7 mouse cellular contexts compared by ENCODE assay signal in genomic region chr3:84732016-84732502, GRCm38 (mm10).
DNase-seq lines count a peak whose midpoint lies in the region; ATAC-seq lines count a peak whose summit lies in the region.

No protein-coding gene starts in this region.

- peak overlapping the region; percentile 55 for H3K4me2 ChIP-seq in lung, embryonic 16.5 days (ENCODE audit: low read depth, low read length)
- peak overlapping the region; percentile 40 for H3K4me2 ChIP-seq in hindbrain, embryonic 14.5 days (replicated peaks)
- H3K4me2 ChIP-seq in midbrain, embryonic 14.5 days (ENCODE audit: low read length), result peak overlapping the region; percentile 53

- no peaks in the 10 kb centered on the region for H3K36me3 ChIP-seq in lung, embryonic 16.5 days (ENCODE audit: control insufficient read depth, insufficient read depth, low read length)
- H3K36me3 ChIP-seq in hindbrain, embryonic 14.5 days (replicated peaks; ENCODE audit: control insufficient read depth, insufficient read depth), result no peaks in the 10 kb centered on the region
- H3K36me3 ChIP-seq in midbrain, embryonic 14.5 days (ENCODE audit: control insufficient read depth, insufficient read depth, low read length), result no peaks in the 10 kb centered on the region

- no peaks in the 10 kb centered on the region; the same call in 1 of the 2 replicates for H3K27me3 ChIP-seq in lung, embryonic 16.5 days (ENCODE audit: control insufficient read depth, insufficient read depth, low read depth, low read length)
- peaks cover 7% of the 10 kb centered on the region; the same call in 1 of the 2 replicates for H3K27me3 ChIP-seq in hindbrain, embryonic 14.5 days (ENCODE audit: control insufficient read depth, insufficient read depth, low read length)
- H3K27me3 ChIP-seq in midbrain, embryonic 14.5 days (ENCODE audit: control insufficient read depth, insufficient read depth, low read length), result peaks cover 14% of the 10 kb centered on the region; the same call in 1 of the 2 replicates

- H3K4me1 ChIP-seq in lung, embryonic 16.5 days (replicated peaks; ENCODE audit: control insufficient read depth, insufficient read depth, low read length), result peaks cover 4% of the 10 kb centered on the region
- H3K4me1 ChIP-seq in hindbrain, embryonic 14.5 days (replicated peaks; ENCODE audit: control insufficient read depth, insufficient read depth, low read length), result peaks cover 37% of the 10 kb centered on the region
- H3K4me1 ChIP-seq in midbrain, embryonic 14.5 days (ENCODE audit: control insufficient read depth, insufficient read depth, low read length), result peaks cover 22% of the 10 kb centered on the region

- 12% methylated on average over 20 of the region's 20 CpGs for WGBS in lung, embryonic 16.5 days
- 1% methylated on average over 20 of the region's 20 CpGs for WGBS in hindbrain, embryonic 14.5 days
- WGBS in midbrain, embryonic 14.5 days, result 1% methylated on average over 20 of the region's 20 CpGs

- H3K9me3 ChIP-seq in lung, embryonic 16.5 days (ENCODE audit: control insufficient read depth, low read length), result no peaks in the 10 kb centered on the region
- H3K9me3 ChIP-seq in hindbrain, embryonic 14.5 days (ENCODE audit: control insufficient read depth, low read length), result no peaks in the 10 kb centered on the region
- no peaks in the 10 kb centered on the region for H3K9me3 ChIP-seq in midbrain, embryonic 14.5 days (ENCODE audit: control insufficient read depth, low read length)

- ATAC-seq in lung, embryonic 16.5 days (ENCODE audit: low read depth), result no peak
- ATAC-seq in hindbrain, embryonic 14.5 days (ENCODE audit: low FRiP score), result peak; percentile 77
- ATAC-seq in midbrain, embryonic 14.5 days (ENCODE audit: low FRiP score, low TSS enrichment), result peak; percentile 75

- peak overlapping the region; percentile 22 for H3K4me3 ChIP-seq in lung, embryonic 16.5 days (ENCODE audit: low read length)
- peak overlapping the region; percentile 1 for H3K4me3 ChIP-seq in hindbrain, embryonic 14.5 days (replicated peaks; ENCODE audit: low read length)
- H3K4me3 ChIP-seq in midbrain, embryonic 14.5 days (replicated peaks; ENCODE audit: low read depth, low read length), result peak overlapping the region; percentile 21

- no peak for DNase-seq in lung, postnatal 36 days
- DNase-seq in cerebellum, postnatal 25 days, result peak; percentile 52 to 57
- DNase-seq in hindbrain, embryonic 14.5 days (ENCODE audit: low spot score), result peak; percentile 66
- peak; percentile 75 for DNase-seq in midbrain, embryonic 14.5 days
- DNase-seq in adrenal gland, adult 18-20 months (ENCODE audit: low spot score in 2 of 2), result no peak
- no peak for DNase-seq in right cerebral cortex, adult 18-20 months

- no peak overlapping the region for H3K27ac ChIP-seq in lung, embryonic 16.5 days (ENCODE audit: low read length)
- peak overlapping the region; percentile 74 for H3K27ac ChIP-seq in hindbrain, embryonic 14.5 days
- peak overlapping the region; percentile 66 for H3K27ac ChIP-seq in midbrain, embryonic 14.5 days (replicated peaks; ENCODE audit: low read depth, low read length)

- no peak overlapping the region; the same call in 1 of the 2 replicates for H3K9ac ChIP-seq in lung, embryonic 16.5 days (ENCODE audit: low read length)
- H3K9ac ChIP-seq in hindbrain, embryonic 14.5 days, result peak overlapping the region; percentile 45
- H3K9ac ChIP-seq in midbrain, embryonic 14.5 days (replicated peaks; ENCODE audit: low read length), result peak overlapping the region; percentile 31

Comparison
In these comparisons a context has a peak if more than half of its experiments do, and no peak if none do; other contexts are left out.
1. DNase-seq: peak in cerebellum, postnatal 25 days (2 of 2), hindbrain, embryonic 14.5 days (single experiment) and midbrain, embryonic 14.5 days (single experiment); none in lung, postnatal 36 days (single experiment), adrenal gland, adult 18-20 months (0 of 2) and right cerebral cortex, adult 18-20 months (single experiment).
2. Peak in every context shown above with its lines, with median percentiles within 50 percentile points of each other: H3K4me2 ChIP-seq and H3K4me3 ChIP-seq.